Mouse (Mus musculus): Measurements from ENCODE around the gene Panx2. TPM values are rescaled to one million over a fixed set of nuclear protein-coding genes. Genes with fewer than 3 reads are reported as not detected.
A peak's percentile ranks its signal among the peaks of the same experiment; 100 is the strongest.

Gene Panx2
- polyA plus RNA-seq, 1 experiment from 2014 or later: 1.8 TPM

DNA sequence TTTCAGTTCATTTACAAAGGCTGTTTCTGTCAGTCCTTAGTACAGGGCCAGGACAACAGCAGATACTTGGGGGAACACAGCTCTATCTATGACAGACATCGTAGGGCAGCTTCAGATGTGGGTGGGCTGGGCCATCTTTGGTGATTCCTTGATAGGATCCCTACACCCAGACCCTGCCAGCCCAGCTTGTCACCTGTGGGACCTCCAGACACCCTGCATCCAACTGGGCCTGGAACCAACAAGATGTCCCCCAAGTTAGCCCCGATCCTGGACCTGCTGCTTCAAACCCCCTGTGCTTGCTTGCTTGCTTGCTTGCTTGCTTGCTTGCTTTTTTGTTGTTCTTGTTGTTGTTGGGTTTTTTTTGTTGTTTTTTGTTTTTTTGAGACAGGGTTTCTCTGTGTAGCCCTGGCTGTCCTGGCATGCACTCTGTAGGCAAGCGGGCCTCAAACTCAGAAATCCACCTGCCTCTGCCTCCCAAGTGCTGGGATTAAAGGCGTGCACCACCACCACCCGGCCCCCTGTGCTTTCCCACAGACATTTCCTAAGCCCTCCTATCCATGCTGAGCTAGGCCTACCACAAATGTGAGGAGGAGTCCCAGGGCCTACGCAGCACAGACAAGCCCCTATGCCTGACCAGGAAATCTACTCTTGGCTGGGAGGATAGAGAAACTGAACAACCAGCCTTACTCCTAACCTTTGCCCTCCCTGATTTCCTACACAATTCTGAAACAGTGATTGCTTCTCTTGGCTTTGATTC lies 2.4 kb downstream of the Panx2 start:
- Histone ChIP-seq H3K4me3 (no peak overlapping the region), H3K4me2 (no peak overlapping the region), H3K27ac (ENCODE audit: poor library complexity, severe bottlenecking) (no peak overlapping the region), H3K9ac (no peak overlapping the region), H3K36me3 (no peaks in the 10 kb centered on the region), H3K4me1 (replicated peaks) (peaks cover 13% of the 10 kb centered on the region), H3K9me3 (replicated peaks) (no peaks in the 10 kb centered on the region), H3K27me3 (replicated peaks) (peaks cover 76% of the 10 kb centered on the region)
- no peak for ATAC-seq (ENCODE audit: insufficient number of reproducible peaks, low FRiP score)
- WGBS: 83% methylated on average over 6 of the region's 6 CpGs

DNA sequence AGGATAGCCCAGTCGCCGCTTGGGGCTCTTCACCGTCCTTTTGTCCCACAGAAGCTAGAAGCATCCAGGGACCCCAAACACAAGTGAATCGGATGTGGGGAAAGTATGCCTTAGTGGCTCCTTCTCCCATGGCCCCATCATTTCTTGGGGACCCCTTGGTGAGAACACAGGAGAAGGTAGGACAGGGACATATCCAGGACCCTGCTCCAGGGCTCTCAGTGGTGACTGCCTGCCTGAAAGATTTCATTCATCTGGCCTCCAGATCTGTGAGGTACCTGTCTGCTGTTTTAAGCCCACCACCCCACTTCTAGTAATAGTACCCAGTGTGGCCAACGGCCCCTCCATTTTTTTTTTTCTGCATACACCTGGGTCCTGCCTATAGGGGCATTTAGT lies 3.0 kb downstream of the Panx2 start:
- 75% methylated on average over 5 of the region's 5 CpGs for WGBS
- Histone ChIP-seq H3K27me3 (replicated peaks) (peaks cover 78% of the 10 kb centered on the region), H3K27ac (ENCODE audit: poor library complexity, severe bottlenecking) (no peak overlapping the region), H3K4me3 (no peak overlapping the region), H3K9me3 (replicated peaks) (no peaks in the 10 kb centered on the region), H3K9ac (no peak overlapping the region), H3K36me3 (no peaks in the 10 kb centered on the region), H3K4me2 (no peak overlapping the region), H3K4me1 (replicated peaks) (peaks cover 18% of the 10 kb centered on the region)
- ATAC-seq (ENCODE audit: insufficient number of reproducible peaks, low FRiP score): no peak

DNA sequence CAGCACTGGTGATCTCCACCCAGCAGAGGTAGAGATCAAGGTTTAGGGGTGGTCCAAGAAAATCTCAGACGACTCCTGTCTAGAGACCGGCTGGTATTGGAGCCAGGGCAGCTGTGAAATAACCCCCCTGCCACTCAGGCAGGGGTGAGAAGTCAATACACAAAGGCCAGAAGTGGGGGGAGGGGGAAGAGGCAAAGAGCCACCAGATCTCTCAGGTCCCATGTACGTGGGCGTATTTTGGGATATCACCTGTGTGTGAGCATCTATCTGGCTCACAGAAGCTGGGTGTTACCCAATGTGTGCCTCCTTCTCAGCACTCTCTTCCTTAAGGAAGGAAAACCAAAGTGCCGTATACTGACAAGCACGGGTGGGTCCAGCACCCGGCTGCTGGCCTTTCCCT lies 3.5 kb downstream of the Panx2 start:
- H3K27me3 ChIP-seq (replicated peaks): peaks cover 79% of the 10 kb centered on the region
- no peak overlapping the region for H3K27ac ChIP-seq (ENCODE audit: poor library complexity, severe bottlenecking)
- no peak overlapping the region for H3K9ac ChIP-seq
- 65% methylated on average over 7 of the region's 7 CpGs for WGBS
- peaks cover 19% of the 10 kb centered on the region for H3K4me1 ChIP-seq (replicated peaks)
- no peaks in the 10 kb centered on the region for H3K36me3 ChIP-seq
- H3K9me3 ChIP-seq (replicated peaks): no peaks in the 10 kb centered on the region
- H3K4me3 ChIP-seq: no peak overlapping the region
- no peak overlapping the region for H3K4me2 ChIP-seq
- no peak for ATAC-seq (ENCODE audit: insufficient number of reproducible peaks, low FRiP score)

DNA sequence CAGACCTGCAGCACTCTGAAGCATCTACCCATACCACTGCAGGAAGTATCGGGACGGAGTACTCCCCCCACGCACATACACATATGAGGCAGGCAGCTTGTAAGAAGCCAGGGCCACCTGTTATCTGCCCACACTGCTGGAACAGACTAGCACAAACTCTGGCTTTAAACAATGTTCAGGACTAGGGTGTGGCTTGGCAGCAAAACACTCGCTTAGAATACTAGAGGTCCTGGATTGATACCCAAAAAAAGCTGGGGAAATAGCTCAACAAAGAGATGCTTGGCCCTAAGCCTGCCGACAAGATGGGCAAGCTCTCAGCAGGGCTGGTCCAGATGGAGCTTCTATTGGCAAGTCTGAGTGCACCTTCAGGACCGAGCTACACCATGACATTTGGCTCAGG lies 4.0 kb downstream of the Panx2 start:
- H3K27ac ChIP-seq (ENCODE audit: poor library complexity, severe bottlenecking): no peak overlapping the region
- WGBS: 68% methylated on average over 6 of the region's 6 CpGs
- H3K36me3 ChIP-seq: no peaks in the 10 kb centered on the region
- H3K9ac ChIP-seq: no peak overlapping the region
- H3K4me1 ChIP-seq (replicated peaks): peaks cover 21% of the 10 kb centered on the region
- H3K4me3 ChIP-seq: no peak overlapping the region
- ATAC-seq (ENCODE audit: insufficient number of reproducible peaks, low FRiP score): no peak
- H3K4me2 ChIP-seq: no peak overlapping the region
- peaks cover 79% of the 10 kb centered on the region for H3K27me3 ChIP-seq (replicated peaks)
- no peaks in the 10 kb centered on the region for H3K9me3 ChIP-seq (replicated peaks)

DNA sequence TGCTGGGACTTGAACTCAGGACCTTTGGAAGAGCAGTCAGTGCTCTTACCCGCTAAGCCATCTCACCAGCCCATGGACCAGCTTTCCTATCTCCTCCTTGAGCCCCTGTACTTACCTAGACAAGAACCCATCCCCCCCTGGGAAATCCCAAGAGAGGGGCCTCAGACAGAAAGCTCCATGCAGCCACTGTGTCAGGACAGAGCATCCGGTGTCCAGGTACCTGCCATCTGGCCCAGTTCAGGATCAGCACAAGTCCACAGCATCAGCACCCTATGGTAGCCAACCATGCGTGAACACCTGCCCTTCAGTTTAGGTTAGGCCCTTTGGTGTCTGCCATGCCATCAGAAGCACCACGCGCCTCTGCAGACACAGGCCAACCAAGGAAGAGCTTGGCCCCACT lies 5.4 kb downstream of the Panx2 start:
- ATAC-seq (ENCODE audit: insufficient number of reproducible peaks, low FRiP score): no peak
- Histone ChIP-seq H3K4me1 (replicated peaks) (peaks cover 17% of the 10 kb centered on the region), H3K27me3 (replicated peaks) (peaks cover 89% of the 10 kb centered on the region), H3K9ac (no peak overlapping the region), H3K9me3 (replicated peaks) (no peaks in the 10 kb centered on the region), H3K36me3 (no peaks in the 10 kb centered on the region), H3K4me3 (no peak overlapping the region), H3K27ac (ENCODE audit: poor library complexity, severe bottlenecking) (no peak overlapping the region), H3K4me2 (no peak overlapping the region)
- 82% methylated on average over 5 of the region's 5 CpGs for WGBS

DNA sequence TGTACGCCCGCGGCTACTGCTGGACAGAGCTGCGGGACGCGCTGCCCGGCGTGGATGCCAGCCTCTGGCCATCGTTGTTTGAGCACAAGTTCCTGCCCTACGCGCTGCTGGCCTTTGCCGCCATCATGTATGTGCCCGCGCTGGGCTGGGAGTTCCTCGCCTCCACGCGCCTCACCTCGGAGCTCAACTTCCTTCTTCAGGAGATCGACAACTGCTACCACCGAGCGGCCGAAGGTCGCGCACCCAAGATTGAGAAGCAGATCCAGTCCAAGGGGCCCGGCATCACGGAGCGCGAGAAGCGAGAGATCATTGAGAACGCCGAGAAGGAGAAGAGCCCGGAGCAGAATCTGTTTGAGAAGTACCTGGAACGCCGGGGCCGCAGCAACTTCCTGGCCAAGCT lies 8.1 kb downstream of the Panx2 start:
- WGBS: 22% methylated on average over 35 of the region's 35 CpGs
- 0 out of 2 replicates have a peak overlapping the region, but pooled peaks have one; percentile 6 for H3K9ac ChIP-seq
- peak overlapping the region; percentile 64 for H3K4me2 ChIP-seq
- H3K9me3 ChIP-seq (replicated peaks): no peaks in the 10 kb centered on the region
- no peak for ATAC-seq (ENCODE audit: insufficient number of reproducible peaks, low FRiP score)
- H3K4me3 ChIP-seq: peak overlapping the region; percentile 33
- peaks cover 73% of the 10 kb centered on the region for H3K27me3 ChIP-seq (replicated peaks)
- H3K4me1 ChIP-seq (replicated peaks): peaks cover 16% of the 10 kb centered on the region
- no peaks in the 10 kb centered on the region for H3K36me3 ChIP-seq
- H3K27ac ChIP-seq (ENCODE audit: poor library complexity, severe bottlenecking): no peak overlapping the region

DNA sequence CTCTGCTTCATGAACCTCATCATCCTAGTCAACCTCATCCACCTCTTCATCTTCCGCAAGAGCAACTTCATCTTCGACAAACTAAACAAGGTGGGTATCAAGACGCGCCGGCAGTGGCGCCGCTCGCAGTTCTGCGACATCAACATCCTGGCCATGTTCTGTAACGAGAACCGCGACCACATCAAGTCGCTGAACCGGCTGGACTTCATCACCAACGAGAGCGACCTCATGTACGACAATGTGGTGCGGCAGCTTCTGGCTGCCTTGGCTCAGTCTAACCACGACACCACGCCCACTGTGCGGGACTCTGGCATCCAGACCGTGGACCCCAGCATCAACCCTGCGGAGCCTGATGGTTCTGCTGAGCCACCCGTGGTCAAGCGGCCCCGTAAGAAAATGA lies 8.7 kb downstream of the Panx2 start:
- peaks cover 67% of the 10 kb centered on the region for H3K27me3 ChIP-seq (replicated peaks)
- WGBS: 30% methylated on average over 26 of the region's 26 CpGs
- H3K4me2 ChIP-seq: peak overlapping the region; percentile 64; the same call in 1 of the 2 replicates
- no peak for ATAC-seq (ENCODE audit: insufficient number of reproducible peaks, low FRiP score)
- no peaks in the 10 kb centered on the region for H3K36me3 ChIP-seq
- H3K4me1 ChIP-seq (replicated peaks): peaks cover 22% of the 10 kb centered on the region
- no peaks in the 10 kb centered on the region for H3K9me3 ChIP-seq (replicated peaks)
- H3K27ac ChIP-seq (ENCODE audit: poor library complexity, severe bottlenecking): no peak overlapping the region
- H3K4me3 ChIP-seq: peak overlapping the region; percentile 33; the same call in 1 of the 2 replicates
- no peak overlapping the region for H3K9ac ChIP-seq

DNA sequence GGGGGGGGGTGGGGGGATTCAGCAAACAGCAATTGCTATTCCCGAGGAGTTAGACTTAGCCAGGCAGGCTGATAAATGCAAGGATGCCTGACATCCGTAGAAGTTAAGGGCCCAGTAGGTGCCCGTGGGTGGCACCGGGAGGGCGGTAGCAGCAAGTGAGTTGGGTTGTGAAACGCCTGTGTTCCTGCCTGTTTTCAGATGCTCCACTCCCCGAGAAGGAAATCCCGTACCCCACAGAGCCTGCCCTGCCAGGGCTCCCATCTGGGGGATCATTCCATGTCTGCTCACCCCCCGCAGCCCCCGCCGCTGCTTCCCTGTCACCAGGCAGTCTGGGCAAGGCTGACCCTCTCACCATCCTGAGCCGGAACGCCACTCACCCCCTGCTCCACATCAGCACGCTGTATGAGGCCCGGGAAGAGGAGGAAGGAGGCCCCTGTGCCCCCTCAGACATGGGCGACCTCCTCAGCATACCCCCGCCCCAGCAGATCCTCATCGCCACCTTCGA lies 9.9 kb downstream of the Panx2 start:
- Histone ChIP-seq H3K4me2 (no peak overlapping the region), H3K4me1 (replicated peaks) (peaks cover 32% of the 10 kb centered on the region), H3K9me3 (replicated peaks) (no peaks in the 10 kb centered on the region), H3K27me3 (replicated peaks) (peaks cover 56% of the 10 kb centered on the region), H3K36me3 (no peaks in the 10 kb centered on the region), H3K27ac (ENCODE audit: poor library complexity, severe bottlenecking) (no peak overlapping the region), H3K9ac (peak overlapping the region; percentile 16; the same call in 1 of the 2 replicates), H3K4me3 (no peak overlapping the region)
- no peak for ATAC-seq (ENCODE audit: insufficient number of reproducible peaks, low FRiP score)
- WGBS: 76% methylated on average over 19 of the region's 19 CpGs

DNA sequence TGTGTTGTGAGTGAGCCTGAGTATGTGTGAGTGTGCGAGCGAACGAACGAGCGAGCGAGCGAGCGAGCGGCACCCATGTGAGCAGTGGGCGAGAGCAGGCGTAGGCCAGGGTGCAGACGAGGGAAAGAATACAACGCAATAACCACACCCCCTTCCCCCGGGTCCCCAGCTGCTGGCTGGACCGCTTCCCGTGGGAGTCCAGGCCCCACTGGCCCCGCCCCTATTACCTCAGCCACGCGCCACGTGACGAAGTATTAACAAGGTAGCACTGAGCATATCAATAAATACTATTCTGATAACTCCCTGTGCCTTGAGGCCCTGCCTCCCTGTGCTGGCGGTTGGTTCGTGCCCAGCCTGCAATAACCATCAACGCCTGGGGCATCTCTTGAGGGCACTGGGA lies 11.1 kb downstream of the Panx2 start:
- H3K9me3 ChIP-seq (replicated peaks): no peaks in the 10 kb centered on the region
- H3K36me3 ChIP-seq: no peaks in the 10 kb centered on the region
- ATAC-seq (ENCODE audit: insufficient number of reproducible peaks, low FRiP score): no peak
- 73% methylated on average over 24 of the region's 24 CpGs for WGBS
- no peak overlapping the region for H3K27ac ChIP-seq (ENCODE audit: poor library complexity, severe bottlenecking)
- H3K4me1 ChIP-seq (replicated peaks): peaks cover 41% of the 10 kb centered on the region
- H3K27me3 ChIP-seq (replicated peaks): peaks cover 48% of the 10 kb centered on the region
- H3K4me2 ChIP-seq: no peak overlapping the region
- no peak overlapping the region for H3K4me3 ChIP-seq
- no peak overlapping the region for H3K9ac ChIP-seq

DNA sequence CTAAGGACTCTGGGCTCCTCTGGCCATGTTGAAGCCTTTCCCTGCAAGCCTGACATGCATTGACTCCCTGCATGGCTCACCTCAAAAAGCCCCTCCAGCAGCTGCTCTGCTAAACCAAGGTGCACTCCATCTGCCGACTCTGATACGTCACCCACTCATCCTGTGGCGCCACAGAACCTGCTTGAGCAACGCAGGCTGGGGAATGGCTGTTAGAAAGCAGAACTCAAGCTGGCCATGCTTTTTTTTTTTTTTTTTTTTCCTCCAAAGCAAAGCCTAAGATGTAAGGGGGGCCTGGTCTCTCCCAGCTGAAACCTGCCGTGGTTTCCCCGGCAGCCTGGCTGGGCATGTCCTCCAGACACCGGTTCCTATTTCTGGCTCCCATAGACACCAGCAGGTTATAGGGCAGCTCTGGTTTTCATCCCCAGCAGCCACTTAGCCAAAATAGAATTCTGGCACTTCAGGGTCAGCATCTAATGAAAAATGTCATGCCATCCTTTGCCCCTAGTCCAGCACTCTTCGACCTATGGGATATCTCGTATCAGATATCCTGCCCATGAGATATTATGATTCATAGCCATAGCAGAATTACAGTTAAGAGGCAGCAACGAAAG lies 14.6 kb downstream of the Panx2 start:
- peak overlapping the region; percentile 86 for H3K4me2 ChIP-seq
- peaks cover 14% of the 10 kb centered on the region for H3K27me3 ChIP-seq (replicated peaks)
- peaks cover 54% of the 10 kb centered on the region for H3K4me1 ChIP-seq (replicated peaks)
- H3K9ac ChIP-seq: peak overlapping the region; percentile 37; the same call in 1 of the 2 replicates
- no peak overlapping the region for H3K4me3 ChIP-seq
- no peak for ATAC-seq (ENCODE audit: insufficient number of reproducible peaks, low FRiP score)
- WGBS: 39% methylated on average over 10 of the region's 10 CpGs
- H3K9me3 ChIP-seq (replicated peaks): no peaks in the 10 kb centered on the region
- no peaks in the 10 kb centered on the region for H3K36me3 ChIP-seq
- H3K27ac ChIP-seq (ENCODE audit: poor library complexity, severe bottlenecking): peak overlapping the region; percentile 93

DNA sequence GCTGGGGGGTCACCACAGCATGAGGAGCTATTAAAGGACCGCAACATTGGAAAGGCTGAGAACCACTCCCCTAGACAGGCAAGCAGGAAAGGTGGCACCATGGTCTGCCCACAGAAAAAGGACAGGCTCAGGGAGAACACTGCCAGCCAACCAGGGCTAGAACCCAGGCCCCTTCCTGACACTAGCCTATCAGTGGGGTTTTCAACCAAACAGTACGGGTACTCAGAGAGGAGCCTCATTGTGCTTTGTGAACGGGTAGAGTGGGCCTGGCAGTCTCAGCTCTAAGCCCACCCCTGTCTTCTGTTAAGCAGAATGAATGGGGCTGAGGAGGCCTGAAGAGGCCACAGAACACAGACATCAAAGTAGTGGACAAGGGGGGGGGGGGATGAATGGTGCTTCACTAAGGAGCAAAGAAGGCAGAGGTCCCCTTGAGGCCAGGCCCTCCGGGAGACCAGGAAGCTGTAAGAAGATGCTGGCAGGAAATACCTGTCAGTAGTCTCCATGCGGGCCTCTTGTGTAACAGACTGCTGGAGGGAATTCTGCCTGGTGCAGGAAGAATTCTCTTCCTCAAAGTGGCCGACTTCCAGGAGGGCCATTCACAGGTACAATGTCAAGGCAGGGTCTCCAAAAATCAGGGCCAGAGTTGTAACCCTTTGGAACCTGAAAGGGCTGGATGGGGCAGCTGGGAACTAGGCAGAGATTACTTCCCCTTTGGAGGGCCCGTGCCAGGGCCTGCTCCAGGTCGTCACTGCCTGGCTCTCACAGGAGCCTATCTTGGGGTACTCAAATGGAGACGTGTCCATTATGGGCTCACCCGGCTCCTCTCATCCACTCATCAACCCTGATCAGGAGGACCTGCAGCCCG lies 15.3 kb downstream of the Panx2 start, which contains the start of gene Trabd:
Trabd (plus strand) TSS at position 512 of the 865 bp plus-strand sequence.
- H3K9me3 ChIP-seq (replicated peaks): no peaks in the 10 kb centered on the region
- 0 out of 2 replicates have a peak, but pooled peaks have one; percentile 0 for ATAC-seq (ENCODE audit: insufficient number of reproducible peaks, low FRiP score)
- peaks cover 6% of the 10 kb centered on the region for H3K36me3 ChIP-seq
- peak within 1 kb of the TSS; percentile 87 for H3K4me3 ChIP-seq
- H3K27ac ChIP-seq (ENCODE audit: poor library complexity, severe bottlenecking): peak within 1 kb of the TSS; percentile 93
- peak within 1 kb of the TSS; percentile 92 for H3K9ac ChIP-seq
- H3K4me2 ChIP-seq: peak within 1 kb of the TSS; percentile 86
- 17% methylated on average over 11 of the region's 11 CpGs for WGBS
- peaks cover 6% of the 10 kb centered on the region for H3K27me3 ChIP-seq (replicated peaks)
- H3K4me1 ChIP-seq (replicated peaks): peaks cover 54% of the 10 kb centered on the region

Measured in heart, embryonic 12.5 days (tissue).